Mouse (Mus musculus) right cerebral cortex, postnatal 10 days (tissue): ENCODE measurements around the gene Inpp5a.

ENCODE experiments used
- DNase-seq, 2 experiments: peaks; one replicate each; pipeline ENCODE4 v3.0.0; 2021; ENCODE audit warnings: low spot score in 2 of 2

Inpp5a gene

DNA sequence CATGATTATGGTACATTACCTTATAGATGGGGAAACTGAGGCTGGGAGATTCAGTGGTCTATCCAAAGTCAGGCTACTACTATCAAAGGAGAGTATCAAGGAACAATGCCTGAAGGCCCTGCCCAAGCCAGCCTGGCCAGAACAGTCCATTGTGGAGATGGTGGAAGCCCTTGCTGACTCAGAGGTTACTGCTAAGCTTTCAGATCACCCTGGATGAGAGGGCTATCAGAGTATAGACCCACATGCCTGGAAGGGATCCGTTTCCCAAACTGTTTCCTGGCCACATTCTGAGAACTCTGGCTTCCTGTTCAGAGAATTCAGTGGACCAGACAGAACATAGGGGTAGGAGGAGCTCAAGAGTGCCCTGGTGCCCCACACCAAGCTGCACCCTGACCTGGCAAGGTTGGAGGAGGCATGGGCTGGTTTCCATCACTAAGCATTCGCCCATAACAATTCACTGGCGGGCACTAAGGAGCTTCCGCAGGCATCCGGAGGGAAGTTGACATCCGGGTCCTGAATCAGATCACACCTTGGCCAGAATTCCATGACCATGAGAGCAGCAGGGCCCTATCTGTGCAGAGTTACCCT, 19.3 kb upstream of the Inpp5a start:
- DNase-seq: no peak

DNA sequence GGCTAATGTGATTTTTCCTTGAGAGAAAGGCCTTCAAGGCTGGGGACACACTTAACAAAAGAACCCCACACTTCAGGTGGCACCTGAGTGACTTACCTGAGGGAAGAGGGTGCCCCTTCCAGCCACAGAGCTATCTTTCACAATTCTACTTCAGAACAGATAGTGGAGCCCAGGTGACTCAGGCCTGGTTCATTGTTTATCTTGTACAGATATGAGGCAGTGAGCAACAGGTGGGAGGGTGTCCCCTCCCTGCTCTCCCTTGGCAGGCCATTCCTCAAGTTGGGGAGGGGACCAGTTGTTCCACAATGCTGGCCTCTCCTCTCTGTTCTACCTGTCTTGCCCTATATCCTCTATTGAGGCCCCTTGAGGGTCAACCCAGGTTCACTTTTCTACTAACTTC, 17.5 kb upstream of the Inpp5a start:
- DNase-seq: no peak

DNA sequence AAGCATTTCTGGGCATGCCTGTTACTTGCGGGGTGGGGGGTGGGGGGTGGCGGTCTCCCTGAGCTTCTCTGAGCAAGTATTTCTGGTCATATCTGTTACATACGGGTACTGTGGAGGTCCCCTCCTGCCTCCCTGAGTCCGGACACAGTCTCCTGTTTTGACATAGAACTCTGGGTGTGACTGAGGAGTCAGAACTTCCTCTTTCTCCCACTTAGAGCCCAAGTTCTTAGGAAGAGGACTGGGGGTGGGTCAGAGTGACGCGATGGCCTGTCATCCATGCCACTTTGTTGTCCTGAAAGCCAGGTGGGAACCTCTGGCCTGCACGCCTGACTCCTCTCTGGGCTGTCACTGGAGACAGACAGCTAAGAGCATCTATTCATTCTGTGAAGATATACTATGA, 11.5 kb upstream of the Inpp5a start:
- no peak for DNase-seq

DNA sequence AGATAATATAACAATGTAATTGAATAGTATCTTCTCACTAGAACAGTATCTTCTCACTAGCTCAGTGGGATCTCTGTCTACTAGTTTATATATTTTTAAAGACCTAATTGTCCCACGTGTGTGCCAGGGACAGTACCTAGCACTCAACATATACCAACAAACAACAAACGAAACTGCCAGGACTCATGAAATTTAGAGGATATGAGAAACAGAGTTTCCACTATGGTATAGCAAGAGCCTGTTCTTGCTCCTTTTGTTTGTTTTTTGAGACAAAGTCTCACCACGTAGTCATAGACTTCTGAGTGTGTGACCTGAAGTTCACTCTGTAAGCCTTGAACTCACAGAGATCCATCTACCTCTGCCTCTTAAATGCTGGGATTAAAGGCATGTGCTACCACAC, 10.6 kb upstream of the Inpp5a start:
- no peak for DNase-seq

DNA sequence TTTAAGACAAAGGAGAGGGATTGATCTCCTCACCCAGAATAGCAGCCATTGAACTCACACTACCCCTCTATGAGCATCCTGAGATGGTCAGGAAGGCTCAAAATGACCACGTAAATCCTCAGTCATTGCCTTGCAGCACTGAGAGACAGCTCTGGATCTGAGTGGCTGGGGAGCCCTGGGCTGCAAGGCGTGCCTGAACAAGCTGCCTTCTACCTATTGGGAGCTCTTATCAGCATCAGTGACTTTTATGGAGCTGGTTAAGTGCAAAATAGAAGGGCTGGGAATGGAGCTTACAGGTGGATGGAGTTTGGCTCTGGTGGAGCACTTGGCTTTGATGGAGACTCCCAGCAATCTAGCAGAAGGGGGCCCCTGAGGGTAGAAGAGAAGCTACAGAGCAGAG, 9.2 kb upstream of the Inpp5a start:
- DNase-seq: no peak

DNA sequence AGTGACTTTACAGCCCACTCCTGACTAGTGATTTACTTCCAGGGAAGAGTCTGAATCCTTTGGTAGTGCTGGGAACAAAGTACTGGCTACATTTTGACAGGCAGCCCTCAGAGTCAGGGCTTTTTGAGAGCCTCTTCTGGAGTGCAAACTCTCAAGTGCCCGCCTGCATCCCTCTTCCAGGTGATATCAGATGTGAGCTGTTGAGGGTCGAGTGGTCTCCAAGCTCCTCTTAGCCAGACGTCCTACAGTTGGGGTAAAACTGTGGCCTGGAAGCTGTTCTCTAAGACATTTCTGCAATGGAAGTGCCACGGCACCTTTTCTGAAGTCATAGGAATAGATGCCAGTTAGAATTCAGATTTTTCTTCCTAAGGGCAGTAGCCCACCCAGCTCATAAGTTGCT, 8.7 kb upstream of the Inpp5a start:
- no peak for DNase-seq

DNA sequence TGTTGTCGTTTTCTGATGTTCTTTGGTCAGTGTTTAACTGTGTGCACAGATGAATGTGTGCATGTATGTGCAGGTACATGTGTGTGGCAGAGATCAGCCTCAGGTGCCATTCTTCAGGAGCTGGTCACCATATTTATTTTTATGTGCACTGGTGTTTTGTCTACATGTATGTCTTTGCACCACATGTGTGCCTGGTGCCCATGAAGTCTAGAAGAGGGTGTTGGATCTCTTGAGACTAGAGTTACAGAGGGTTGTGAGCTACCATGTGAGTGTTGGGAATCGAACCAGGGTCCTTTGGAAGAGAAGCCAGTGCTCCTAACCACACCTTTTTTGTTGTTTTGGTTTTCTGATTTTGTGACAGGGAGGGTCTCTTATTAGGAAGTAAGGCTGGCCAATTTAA, 7.0 kb upstream of the Inpp5a start:
- DNase-seq: no peak

DNA sequence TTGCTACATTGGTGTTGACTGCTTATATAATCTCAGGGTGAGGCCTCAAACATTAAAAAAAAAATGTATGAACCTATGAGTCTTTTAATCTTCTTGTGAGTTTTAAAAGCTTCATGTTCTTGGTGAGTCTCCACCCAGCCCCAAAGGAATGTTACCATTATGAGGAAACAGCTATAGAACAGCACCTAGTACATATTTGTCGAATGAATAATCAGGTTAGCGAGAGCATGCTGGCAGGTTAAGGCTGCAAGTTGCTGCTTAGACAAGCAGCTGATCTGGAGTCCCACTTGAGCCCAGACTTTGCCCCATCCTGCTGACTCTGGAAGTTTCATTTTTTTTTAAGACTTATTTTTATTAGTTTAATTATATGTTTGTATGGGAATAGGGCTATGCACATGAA, 6.1 kb upstream of the Inpp5a start:
- no peak for DNase-seq

DNA sequence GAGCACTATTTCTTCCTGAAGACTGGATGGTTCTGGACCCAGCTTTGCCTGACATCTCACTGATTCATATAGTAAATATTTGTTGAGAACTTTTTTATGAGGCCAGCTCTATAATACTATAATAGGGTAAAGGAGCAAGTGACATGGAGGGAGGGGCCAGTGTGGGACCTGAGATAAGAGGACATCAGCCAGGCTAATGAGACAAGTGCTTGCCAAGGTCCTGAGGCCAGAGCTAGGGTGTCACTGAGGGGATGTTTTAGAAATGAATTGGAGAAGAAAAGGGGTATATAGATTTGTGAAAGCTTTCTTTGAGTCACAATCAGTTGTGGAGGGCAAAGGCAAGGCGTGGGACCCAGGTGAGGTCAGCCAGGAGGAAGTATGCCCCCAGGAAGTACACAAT, 4.4 kb upstream of the Inpp5a start:
- no peak for DNase-seq

DNA sequence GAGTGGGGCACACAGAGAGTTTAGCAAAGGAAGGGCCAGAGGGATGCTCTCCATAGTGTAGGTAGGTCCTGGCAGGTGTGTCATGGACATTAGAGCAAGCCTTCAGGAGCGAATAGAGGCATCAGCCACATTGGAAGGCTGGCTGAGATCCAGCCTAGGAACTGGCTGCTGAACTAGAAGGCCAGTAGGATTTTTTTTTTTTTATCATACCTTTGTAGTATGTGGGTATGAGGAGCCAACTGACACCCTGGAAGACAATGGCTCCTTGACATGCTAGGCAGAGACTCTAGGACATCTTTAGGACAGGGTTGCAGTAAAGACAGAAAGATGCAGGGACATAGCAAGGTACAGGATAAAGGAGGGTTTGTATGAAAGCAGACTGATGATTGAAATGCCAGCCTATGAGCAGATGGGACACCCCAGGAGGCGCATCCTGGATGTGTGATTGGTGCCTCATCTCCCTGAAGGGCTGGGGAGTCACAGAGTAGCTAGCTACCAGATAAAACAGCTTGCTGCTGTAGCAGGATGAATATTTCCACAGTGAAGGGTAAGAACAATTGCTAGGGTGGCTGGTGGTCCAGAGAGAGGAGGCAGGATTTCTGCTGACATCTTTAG, 3.9 kb upstream of the Inpp5a start:
- DNase-seq: no peak

DNA sequence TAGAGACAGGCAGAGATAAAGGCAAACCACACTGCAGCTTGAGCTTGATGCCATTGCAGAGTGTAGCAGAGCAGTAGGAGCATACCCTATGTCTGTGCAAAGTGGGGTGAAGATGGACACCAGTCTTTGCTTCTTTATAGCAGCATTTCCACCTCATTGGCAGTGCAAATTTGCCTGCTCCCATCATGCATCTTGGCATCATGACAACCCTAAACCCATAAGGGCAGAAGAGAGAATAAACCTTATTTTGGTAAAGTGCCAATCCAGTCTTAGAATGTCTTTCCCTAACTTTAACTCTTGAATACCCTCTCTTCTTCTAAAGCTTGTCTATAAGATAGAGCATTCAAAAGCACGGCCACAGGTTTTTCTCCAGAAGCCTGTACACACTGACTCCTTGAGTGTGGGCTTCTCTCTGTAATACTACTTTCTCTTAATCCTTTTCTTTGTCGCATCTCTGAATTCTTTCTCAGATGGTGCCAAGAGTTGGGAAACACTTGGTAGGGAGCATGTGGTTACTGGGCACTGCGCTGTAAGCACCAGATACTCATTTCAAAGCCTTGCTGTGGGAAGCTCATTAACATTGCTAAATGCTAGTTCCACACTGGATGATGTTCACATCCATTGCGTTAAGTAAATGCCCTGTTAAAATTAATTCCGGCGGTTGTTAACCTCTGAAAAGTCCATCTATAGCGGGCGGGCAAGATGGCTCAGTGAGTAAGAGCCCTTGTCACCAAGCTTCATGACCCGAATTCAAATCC, 1.8 kb upstream of the Inpp5a start:
- no peak for DNase-seq

DNA sequence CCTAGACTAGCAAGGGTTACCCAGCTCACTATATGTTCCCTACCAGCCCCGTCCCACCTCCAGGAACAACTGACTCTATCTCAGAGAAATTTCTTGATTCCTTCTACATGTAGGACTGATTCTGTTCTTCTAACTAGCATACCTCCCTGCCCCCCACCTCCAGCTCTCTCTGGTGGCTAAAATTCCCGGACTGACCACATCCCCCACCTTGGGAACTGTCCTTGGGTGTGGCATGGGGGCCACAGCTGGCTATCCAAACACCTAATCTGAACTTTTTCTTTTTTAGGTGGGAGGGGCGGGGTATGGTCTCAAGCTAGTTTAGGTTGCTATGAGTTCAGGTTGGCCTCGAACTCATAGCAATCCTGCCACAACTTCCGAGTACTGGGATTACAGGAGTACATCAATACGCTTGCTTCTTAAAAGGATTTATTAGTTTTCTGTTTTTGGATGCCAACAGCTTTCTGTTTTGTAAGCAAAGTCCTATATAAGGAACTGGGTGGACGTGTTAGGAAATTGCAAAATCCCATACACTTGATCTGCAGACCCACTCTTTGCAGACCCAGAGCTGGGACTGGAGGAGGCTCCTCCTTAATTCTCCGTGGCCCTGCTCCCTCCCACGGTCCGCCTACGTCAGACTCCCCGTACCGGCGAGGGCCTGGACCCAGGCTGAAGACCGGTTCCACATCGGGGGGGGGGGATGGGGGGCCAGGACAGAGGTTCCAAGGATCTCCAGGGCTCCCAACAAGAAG, 814 bp upstream of the Inpp5a start:
- DNase-seq: no peak

DNA sequence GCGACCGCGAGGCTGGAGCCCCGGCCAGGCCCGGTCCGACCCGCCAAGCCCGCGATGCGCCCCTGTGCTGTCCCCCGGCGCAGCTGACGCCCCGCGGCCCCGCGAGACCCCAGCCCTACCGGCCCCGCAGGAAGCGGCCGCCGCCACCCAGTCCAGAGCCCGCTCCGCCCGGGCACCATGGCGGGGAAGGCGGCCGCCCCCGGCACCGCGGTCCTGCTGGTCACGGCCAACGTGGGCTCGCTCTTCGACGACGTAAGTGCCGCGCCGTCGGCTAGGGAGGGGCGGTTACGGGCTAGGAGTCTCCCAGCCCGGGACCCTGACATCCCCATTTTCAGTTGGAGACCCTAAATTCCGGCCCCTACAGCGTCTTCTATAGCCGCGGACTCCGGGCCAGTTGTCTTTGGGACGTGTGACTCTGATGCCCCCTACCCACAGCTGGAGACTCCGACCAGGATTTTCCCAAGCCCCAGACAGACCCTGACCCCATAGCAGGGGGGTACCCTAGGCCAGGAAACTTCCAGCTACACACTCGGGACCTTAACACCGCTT, 378 bp downstream of the Inpp5a start:
- peak in 1 of 2 experiments; percentile 51 for DNase-seq

DNA sequence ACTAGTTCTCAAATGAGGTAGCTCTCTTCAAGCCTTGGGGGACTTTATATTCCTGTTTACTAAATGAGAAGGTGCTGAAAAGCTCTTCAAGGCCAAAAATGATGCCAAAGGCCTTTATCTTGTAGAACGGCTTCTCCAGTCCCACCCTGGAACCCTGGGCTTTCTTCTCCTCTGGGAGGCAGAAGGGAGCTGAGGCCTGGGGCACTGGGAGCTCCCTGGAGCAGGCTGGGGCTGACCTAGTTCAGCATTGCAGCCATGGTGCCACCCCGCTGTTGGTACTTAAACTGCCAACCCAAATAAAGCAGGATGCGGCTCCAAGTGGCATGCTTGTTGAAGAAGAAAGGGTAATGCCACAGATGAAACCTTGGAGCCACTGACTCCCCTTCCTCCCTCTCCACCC, 1.5 kb downstream of the Inpp5a start:
- DNase-seq: peak; percentile 53 to 60

DNA sequence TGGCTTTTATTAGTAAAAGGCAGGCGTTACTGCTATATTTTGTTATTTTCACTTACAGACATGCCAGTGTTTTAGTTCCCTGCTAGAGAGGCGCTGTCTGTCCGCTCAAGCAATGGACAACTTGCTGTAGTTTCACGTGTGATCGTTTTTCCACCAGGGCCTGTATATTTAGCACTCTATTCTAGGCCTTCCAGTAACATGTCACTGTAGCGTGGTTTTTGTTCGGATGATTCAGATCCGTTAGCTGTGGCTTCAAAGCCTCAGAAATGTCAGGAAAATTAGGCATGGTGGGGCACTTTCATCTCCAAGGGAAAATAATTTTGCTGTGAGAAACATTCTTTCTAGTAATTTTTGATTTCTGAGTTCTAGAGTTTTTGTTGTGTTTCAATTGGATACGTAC, 2.0 kb downstream of the Inpp5a start:
- DNase-seq: no peak

DNA sequence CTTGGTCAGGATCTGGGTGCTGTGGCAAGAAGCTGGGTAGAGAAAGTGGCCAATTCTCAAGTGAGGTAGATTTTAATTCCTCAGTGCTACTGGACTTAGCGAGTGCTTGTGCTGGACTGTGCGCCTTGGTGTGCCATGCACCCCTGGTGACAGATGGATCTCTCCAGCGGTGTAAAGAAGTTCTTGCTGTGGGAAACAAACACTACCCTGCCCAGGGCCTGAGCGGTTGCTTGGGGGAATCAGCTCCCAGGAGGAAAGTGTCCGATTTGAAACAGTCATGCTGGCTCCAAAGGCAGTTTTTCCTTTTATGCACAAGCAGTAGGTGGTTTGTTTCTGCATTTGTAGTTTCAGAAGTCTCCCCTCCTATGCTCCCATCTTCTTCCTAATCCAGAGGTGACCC, 2.8 kb downstream of the Inpp5a start:
- no peak for DNase-seq

DNA sequence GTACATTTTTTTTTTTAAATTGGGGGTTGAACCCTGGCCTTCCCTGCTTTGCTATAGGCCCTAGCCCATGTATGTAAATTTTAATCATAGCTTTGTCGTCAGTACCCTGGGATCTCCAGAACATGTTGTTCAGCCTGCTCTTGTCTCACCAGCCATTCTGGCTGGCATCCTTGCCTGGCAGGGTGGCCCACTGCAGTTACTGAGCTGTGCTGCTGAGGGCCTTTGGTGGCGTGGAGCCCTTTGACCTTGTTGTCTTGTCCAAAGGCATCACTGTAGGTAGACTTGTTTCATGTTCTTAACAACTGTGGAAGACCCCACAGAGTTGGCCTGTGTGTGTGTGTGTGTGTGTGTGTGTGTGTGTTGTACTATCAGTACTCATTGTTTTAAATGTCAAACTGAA, 3.2 kb downstream of the Inpp5a start:
- no peak for DNase-seq

DNA sequence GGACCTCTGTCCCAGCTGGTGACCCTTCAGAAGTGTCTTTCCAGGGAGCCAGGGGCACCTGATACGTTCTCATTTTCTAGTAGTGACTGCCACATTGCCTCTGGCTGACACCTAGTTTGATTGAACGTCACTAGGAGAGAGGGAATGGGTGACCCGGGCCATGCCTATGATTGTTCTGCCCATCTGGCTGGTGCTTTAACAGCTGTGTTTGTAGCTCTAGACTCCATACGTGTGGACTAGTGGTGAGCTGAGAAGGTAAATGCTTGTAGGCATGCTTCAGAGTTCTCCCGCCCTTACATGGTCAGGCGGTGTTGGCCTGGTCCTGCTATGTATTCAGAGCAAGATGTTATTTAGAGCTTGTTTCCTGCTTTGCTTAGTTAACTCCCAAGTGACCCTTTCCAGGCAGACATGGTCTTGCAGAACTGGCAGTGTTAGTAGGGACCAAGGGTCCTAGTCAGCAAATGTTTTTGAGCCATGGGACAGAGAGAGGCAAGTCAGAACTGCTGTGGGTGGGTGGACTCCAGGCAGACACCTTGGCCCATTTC, 3.9 kb downstream of the Inpp5a start:
- DNase-seq: no peak

DNA sequence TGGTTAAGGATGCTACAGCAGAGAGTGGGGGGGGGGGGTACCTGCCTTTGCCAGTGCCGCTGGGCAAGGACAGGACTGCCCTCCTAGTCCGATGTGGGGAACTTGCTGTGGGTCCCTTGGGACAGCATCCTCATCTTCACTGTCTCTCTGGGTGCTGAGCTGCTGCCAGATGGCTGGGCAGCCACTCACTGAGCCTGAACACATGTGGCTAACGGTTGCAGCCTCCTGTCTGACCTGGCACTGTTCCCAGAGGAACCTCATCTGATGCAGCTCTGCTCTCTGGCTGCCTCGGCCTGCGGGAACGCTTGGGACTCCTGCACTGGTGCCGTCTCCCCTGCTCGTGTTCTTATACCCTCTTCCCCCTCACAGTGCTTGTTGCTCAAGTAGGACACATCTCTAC, 8.6 kb downstream of the Inpp5a start:
- DNase-seq: peak; percentile 63 to 70

DNA sequence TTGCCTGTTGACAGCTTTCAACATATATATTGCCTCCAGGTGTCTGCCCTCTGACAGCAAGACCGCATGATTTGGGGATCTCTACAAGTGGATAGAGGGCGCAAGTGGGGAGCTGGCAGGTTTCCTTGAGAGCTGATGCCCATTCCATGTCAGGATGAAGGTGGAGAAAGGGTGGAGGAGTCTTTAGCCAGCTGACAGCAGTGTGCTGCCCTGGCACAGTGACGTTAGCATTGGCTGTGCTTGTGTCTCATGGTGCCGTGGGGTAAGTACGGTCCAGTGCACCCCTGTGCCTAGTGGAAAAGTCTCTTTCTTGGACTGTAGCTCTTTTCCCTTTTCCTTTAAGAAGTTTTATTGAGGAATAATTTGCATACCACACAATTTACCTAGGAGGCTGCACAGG, 9.2 kb downstream of the Inpp5a start:
- DNase-seq: no peak

DNA sequence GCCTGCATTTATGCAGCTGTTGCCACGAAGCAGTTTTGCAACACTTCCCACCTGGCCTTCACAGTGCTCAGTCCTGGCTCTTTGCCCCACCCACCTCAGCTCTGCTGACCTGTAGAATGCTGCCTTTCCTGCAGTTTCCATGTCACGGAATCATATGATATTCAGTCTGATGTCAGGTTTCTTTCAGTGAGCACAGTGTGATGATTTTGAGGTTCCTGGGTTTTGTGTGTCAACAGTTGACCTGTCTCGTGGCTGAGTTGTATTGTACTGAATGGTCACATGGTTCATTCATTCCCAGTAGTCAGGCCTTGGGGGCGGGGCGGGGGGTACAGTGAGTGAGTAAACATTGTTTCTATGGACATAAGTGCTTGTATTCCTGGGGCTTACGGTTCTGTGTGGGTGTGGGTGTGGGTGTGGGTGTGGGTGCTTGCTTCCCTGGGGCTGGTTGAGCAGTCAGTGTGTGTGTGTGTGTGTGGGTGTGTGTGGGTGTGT, 9.7 kb downstream of the Inpp5a start:
- DNase-seq: no peak

DNA sequence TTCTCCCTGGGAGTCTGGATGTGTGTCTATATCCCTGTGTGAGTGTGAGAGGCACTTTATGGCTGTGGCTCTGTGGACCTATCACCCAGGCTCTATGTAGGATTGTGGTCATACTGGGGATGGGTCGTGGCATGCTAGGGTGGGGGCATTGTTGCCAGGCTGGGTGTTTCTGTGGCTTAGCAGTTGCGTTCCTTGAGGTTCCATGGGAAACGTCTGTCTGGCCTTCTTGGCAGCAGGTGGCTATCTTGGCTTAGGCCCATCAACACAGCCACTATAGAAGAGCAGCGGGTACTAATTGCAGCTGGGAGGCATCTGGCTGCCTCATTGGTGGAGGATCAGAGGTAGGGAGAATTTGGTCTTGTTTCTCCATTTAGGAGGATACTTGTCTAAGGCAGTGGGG, 10.7 kb downstream of the Inpp5a start:
- DNase-seq: no peak
